Mouse (Mus musculus) embryonic fibroblast, embryonic 13.5 days (primary cell): ENCODE results near the gene Entr1. TPM values are rescaled to one million over a fixed set of nuclear protein-coding genes. Genes with fewer than 3 reads are reported as not detected.
A peak's percentile ranks its signal among the peaks of the same experiment; 100 is the strongest.

Source experiments
- H3K27ac ChIP-seq: 2 replicates; pipeline ENCODE4 v1.5.1; 2012; ENCODE audit warnings: low read length, control low read depth, inconsistent platforms; ENCODE audit not compliant: insufficient read depth
- H3K4me1 ChIP-seq: 2 replicates; pipeline ENCODE4 v1.6.1; 2011; ENCODE audit warnings: low read length; ENCODE audit not compliant: control insufficient read depth, insufficient read depth
- H3K4me3 ChIP-seq: 2 replicates; pipeline ENCODE4 v1.5.1; 2011; ENCODE audit warnings: mild to moderate bottlenecking, control low read depth, low read length; ENCODE audit not compliant: insufficient read depth
- CTCF ChIP-seq: IDR thresholded peaks from 2 replicates; pipeline ENCODE4 v1.5.1; 2011; ENCODE audit warnings: mild to moderate bottlenecking, control low read depth, low read length, moderate library complexity, borderline replicate concordance; ENCODE audit not compliant: insufficient read depth
- POLR2A ChIP-seq: IDR thresholded peaks from 2 replicates; pipeline ENCODE4 v1.6.1; 2011; ENCODE audit warnings: low read depth, mild to moderate bottlenecking, control low read depth, low read length, moderate library complexity
- polyA plus RNA-seq: library from polyadenylated mRNA; stranded (reverse); fragments of >200 nt; gene quantifications from 2 replicates; pipeline ENCODE4 v1.2.4, GENCODE M21; 2011; ENCODE audit warnings: low read depth; ENCODE audit not compliant: missing spikeins, insufficient read length

Entr1 gene
- polyA plus RNA-seq, 1 experiment: 76.1 TPM

DNA sequence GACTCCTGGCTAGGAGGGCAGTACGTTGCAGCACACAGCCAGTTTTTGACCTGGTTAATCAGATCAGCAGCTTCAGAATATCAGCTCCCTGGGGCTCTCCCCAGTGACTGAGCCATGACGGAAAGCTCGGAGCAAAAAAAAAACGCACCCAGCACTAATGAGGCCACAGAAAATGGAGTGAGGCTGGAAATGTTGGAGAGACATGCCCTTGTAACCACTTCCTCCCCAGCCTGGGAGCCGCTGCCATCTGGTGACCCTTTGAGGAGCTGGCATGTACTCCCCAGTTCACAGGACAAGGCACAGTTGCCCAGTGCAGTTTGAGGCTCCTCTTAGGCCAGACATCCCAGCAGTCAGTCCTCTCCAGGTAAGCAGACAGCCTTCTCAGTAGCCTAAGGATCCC is 21.0 kb upstream of the Entr1 start:
- H3K27ac ChIP-seq: no peak overlapping the region
- TF ChIP-seq CTCF (no peak), POLR2A (no peak)
- peaks cover 17% of the 10 kb centered on the region for H3K4me1 ChIP-seq
- H3K4me3 ChIP-seq: no peak overlapping the region

DNA sequence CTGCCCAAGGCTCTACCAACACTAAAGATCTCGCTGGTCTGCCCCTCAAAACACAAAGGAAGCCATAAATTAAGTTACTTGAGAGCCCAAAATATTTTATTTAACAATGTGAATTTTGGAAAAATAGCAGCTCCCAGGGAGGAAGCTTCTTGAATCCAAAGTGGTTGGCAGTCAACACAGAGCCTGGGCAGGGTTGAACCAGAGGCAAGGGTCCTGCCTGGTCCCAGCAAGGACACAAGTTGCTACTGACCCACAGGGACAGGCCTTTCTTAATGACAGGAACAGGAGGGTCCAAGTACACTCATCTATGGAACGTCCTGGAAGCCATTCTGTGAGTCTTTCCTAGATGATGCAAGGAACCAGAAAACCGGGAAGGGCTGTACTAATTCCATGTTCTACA is 20.2 kb upstream of the Entr1 start:
- H3K4me1 ChIP-seq: peaks cover 17% of the 10 kb centered on the region
- TF ChIP-seq CTCF: no peak
- no peak for TF ChIP-seq POLR2A

DNA sequence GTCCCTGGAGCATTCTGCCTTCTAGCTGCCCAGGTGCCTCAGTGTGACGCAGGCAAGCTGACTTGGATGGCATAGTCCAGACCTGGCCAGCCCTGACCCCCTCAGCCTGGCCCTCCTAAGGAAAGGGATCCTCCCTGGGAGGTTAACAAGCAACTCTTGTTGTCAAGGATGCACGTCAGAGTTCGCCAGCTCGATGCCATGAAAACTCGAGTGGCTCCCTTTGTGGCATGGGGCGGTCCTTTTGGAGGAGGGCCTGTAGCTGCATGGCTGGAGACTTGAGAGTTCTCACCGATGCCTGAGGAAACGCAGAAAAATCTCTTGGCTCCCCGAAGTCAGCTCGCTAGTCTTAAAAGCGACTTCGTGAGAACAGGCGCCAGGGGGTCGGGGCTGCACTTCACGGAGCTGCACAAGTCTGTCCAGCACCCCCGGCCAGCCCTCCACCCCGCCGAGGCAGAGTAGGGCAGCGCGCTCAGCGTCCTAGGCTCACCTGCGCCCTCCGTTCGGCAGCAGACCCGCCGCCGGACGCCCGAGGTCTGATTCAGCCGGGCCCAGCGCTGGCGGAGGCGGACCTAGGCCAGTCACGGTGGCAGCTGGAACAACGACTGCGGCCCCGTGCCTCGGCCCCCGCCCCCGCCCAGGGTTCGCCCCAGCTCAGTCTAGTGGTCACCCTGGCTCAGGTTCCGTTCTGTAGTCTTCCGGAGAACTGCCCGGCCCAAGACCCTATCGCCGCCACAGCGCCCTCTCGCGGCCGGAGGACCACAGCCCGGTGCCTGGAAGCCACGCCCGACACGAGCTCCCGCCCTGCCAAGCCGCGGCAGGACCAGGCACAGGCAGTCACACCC is 19.6 kb upstream of the Entr1 start, which contains the start of gene Inpp5e:
TSS of gene Inpp5e (minus strand) at position 689 of the 842 bp plus-strand sequence.
- H3K4me3 ChIP-seq: peak within 1 kb of the TSS; percentile 58
- peaks cover 17% of the 10 kb centered on the region for H3K4me1 ChIP-seq
- peak within 1 kb of the TSS; percentile 16 for H3K27ac ChIP-seq
- TF ChIP-seq POLR2A (peak; percentile 50), CTCF (peak; percentile 82)

More for the DNA sequence above, 20.2 kb upstream of the Entr1 start:
- no peak overlapping the region for H3K27ac ChIP-seq
- H3K4me3 ChIP-seq: no peak overlapping the region

DNA sequence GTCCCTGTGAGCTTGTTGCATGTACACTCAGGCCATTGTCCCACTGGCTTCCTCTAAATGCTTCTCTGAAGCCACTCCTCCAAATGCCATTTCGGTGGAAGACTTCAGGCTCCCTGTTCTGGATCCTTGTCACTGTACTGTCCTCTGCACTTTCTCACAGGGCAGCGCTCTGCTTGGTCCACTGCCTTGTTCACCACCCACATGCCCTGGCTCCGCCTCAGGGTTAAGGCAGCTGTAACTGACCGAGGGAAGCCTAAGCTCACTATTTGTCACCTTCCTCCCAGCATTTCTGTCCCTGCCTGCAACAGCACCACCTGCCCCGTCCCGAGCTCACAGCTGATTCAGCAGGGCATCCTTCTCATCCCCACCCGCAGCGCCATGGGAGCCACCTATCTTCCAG is 14.2 kb upstream of the Entr1 start:
- peaks cover 12% of the 10 kb centered on the region for H3K4me1 ChIP-seq
- TF ChIP-seq POLR2A: no peak
- no peak for TF ChIP-seq CTCF
- no peak overlapping the region for H3K4me3 ChIP-seq
- no peak overlapping the region for H3K27ac ChIP-seq

DNA sequence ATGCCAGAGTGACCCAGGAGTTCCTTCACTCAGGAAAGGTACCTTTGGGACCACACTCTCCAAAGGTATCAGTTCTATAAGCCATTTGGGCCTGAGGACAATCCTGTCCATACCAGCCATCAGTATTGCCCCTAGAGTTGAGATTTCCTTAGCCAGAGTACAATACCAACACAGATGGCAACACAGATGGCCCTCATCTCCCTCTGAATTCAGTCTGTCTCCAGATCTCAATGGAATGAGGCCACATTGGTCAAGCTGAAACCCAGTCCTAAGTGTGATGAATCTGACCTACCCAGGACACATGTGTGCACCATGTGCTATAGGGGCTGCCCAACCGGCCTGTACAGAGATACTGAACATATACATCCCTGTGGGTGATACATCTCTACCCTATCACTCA is 13.1 kb upstream of the Entr1 start:
- H3K4me3 ChIP-seq: no peak overlapping the region
- TF ChIP-seq POLR2A (no peak), CTCF (no peak)
- no peak overlapping the region for H3K27ac ChIP-seq
- H3K4me1 ChIP-seq: peaks cover 5% of the 10 kb centered on the region

DNA sequence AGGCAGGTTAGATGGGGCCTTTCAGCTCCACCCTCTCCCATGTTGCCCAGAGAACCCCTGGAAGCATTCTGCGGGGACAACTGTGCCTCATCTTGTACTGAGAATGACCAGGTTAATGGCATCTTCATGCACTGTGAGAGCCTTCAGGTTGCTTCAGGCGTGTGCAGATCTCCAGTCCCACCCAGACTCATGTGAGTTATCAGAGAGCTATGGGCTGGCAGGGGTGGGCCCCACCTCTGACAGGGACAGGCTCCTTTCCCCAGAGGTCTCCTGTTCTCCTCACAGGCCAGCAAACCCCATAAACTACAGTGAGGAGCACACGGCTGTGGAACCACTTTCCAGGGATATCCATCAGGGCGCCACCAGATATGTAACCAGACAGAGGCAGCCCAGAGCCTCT is 11.9 kb upstream of the Entr1 start:
- H3K4me3 ChIP-seq: no peak overlapping the region
- H3K4me1 ChIP-seq: no peaks in the 10 kb centered on the region
- no peak for TF ChIP-seq CTCF
- TF ChIP-seq POLR2A: no peak
- no peak overlapping the region for H3K27ac ChIP-seq

DNA sequence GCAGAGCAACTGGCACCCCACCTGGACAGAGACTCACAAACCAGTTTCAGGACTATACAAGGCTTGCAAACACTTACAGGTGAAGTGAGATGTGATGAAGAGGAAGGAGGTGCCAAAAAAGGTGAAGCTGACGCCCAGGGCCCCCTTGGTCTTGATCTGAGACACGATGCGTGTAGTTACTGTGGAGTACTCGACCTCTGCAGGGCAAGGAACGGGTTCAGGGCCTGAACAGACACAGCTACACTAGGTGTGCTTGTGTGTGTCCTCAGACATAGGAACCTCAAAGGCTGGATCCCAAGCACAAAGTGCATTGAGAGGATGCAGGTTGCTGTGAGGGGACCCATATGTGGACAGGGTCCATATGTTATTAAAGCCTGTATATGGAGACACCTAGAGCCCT is 11.2 kb upstream of the Entr1 start:
- TF ChIP-seq CTCF: no peak
- no peak for TF ChIP-seq POLR2A
- no peaks in the 10 kb centered on the region for H3K4me1 ChIP-seq
- no peak overlapping the region for H3K4me3 ChIP-seq
- no peak overlapping the region for H3K27ac ChIP-seq

DNA sequence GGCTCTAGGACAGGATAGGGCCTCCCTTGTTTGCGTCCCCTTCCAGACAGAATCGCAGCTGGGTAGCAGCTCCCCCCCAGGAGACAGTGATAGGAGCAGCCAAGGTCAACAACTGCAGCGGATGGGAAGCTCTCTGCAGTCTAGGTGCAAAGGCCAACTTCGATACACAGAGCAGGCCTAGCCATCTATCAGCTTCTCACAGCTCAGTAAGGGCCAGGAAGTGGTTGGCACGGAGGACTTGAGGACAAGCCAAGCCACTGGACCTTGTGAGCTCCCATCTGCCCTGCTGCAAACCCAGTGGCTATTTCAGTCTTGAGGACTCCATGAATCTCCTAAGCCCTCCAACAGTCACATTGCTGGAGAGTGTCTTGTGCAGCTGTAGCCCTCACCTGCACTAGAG is 10.5 kb upstream of the Entr1 start:
- H3K4me1 ChIP-seq: no peaks in the 10 kb centered on the region
- TF ChIP-seq POLR2A (no peak), CTCF (no peak)
- H3K4me3 ChIP-seq: no peak overlapping the region
- H3K27ac ChIP-seq: no peak overlapping the region

DNA sequence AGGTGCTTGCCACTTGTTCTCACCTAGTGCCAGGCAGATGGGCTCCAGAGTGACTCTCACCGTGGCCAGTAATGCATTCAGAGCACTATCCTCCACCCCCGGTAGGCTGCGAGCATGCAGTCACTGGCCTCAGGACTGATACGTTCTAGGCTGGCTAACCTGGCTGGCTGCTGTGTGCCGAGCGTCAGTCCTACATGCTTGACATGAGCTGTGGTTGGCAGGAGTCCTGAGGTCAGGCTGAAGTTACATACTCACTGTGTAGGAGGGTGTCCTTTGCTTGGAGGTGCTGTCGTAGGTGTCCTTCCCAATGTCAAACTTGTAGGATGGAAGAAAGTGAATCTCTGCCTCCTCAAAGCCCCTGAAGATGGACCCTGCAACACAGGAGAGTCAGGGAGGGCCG is 9.9 kb upstream of the Entr1 start:
- H3K4me1 ChIP-seq: no peaks in the 10 kb centered on the region
- H3K27ac ChIP-seq: no peak overlapping the region
- TF ChIP-seq POLR2A (no peak), CTCF (no peak)
- H3K4me3 ChIP-seq: no peak overlapping the region

DNA sequence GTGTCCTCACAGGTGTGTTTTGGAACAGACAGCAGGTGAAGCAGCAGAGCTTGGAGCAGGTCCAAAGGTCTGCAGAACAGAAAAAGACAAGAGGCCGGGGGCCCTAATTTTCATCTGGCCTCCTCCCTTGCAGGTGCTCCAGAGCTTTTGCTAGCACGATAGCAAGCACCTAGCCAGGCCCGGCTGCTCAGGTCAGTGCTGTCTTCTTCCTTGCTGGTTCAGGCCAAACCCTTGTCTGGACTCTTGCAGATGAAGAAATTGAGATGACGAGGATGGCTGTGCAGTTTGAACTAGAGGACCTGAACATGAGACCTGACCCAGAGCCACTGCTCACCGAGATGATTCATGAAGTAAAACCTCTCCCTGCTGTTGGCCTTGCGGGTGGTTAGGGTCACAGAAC is 2.5 kb upstream of the Entr1 start:
- Histone ChIP-seq H3K27ac (no peak overlapping the region), H3K4me3 (no peak overlapping the region), H3K4me1 (0 out of 2 replicates have a peak, but pooled peaks cover 7% of the 10 kb centered on the region)
- no peak for TF ChIP-seq CTCF
- no peak for TF ChIP-seq POLR2A
